Mouse (Mus musculus) testis, adult 2 months (tissue): ENCODE results near the gene Ppp1r12c. TPM values are rescaled to one million over a fixed set of nuclear protein-coding genes. Genes with fewer than 3 reads are reported as not detected.

Experiments
- H3K27ac ChIP-seq: fragments of 200-500 bp; 2 replicates; pipeline ENCODE4 v1.5.1; 2012; ENCODE audit warnings: low read depth, low read length; ENCODE audit not compliant: control insufficient read depth, insufficient read depth
- H3K27me3 ChIP-seq: fragments of 200-500 bp; 2 replicates; pipeline ENCODE4 v1.6.1; 2012; ENCODE audit warnings: mild to moderate bottlenecking, low read length, moderate library complexity; ENCODE audit not compliant: control insufficient read depth, insufficient read depth
- H3K36me3 ChIP-seq: fragments of 200-500 bp; 2 replicates; pipeline ENCODE4 v1.6.1; 2012; ENCODE audit warnings: mild to moderate bottlenecking, low read length; ENCODE audit not compliant: control insufficient read depth, insufficient read depth
- H3K4me1 ChIP-seq: fragments of 200-500 bp; 2 replicates; pipeline ENCODE4 v1.6.1; 2012; ENCODE audit warnings: low read length; ENCODE audit not compliant: control insufficient read depth, insufficient read depth
- H3K4me3 ChIP-seq: fragments of 200-500 bp; 2 replicates; pipeline ENCODE4 v1.5.1; 2012; ENCODE audit warnings: low read depth, mild to moderate bottlenecking, low read length, moderate library complexity, mixed read lengths; ENCODE audit not compliant: control insufficient read depth
- CTCF ChIP-seq: fragments of 200-500 bp; IDR thresholded peaks from 2 replicates; pipeline ENCODE4 v1.5.1; 2012; ENCODE audit warnings: low read depth, mild to moderate bottlenecking, inconsistent platforms, low read length, moderate library complexity; ENCODE audit not compliant: control insufficient read depth, insufficient read depth, insufficient replicate concordance
- POLR2A ChIP-seq: fragments of 200-500 bp; IDR thresholded peaks from 2 replicates; pipeline ENCODE4 v1.6.1; 2012; ENCODE audit warnings: low read depth, mild to moderate bottlenecking, inconsistent platforms, low read length, moderate library complexity; ENCODE audit not compliant: control insufficient read depth
- polyA plus RNA-seq: library from polyadenylated mRNA; depleted of rRNA; stranded (reverse); fragments of >200 nt; gene quantifications from 2 replicates; pipeline ENCODE4 v1.2.3, GENCODE M21; 2012; rRNA removed

Ppp1r12c gene
- polyA plus RNA-seq, result 48.5 and 51.6 TPM in 2 replicates

DNA sequence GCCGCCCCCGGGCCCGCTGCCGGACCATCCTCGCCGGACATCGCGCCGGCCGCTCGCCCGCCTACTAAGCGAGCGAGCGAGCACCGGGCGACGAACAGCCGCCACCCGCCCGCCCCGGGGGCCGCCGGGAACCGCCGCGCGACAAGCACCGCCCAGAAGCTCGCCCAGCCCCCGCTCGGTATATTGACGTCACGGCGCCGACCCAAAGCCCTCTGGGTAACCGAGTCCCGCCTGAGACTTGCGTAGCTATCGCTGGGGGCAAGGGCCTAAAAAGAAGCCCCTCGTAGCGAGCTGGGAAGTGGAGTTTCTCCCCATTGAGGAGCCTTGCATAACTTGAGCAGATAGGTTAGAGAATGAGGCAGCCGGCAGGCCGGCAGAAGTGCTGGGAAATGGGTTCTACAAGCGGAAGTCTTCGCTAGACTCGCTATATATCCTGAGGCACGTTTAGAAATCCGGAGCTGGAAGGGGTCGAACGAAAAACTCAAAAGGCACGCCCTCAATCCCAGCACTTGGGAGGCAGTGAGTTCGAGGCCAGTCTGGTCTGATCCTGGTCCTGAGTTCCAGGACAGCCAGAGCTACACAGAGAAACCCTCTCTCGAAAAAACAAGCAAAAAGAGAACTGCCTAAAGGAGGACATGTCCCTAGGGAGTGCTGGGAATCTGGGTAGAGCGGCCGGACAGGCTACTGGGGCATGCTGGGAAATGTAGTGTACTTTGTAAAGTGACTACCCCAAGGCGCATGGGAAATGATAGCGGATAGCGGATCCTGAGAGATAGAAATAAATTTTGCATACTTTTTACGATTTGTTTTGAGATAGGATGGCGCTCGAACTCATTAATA, at the start of gene Ppp1r12c:
Ppp1r12c (minus strand) TSS at position 123 of the 840 bp plus-strand sequence.
- peak within 1 kb of the TSS; percentile 95 for H3K27ac ChIP-seq
- no peaks in the 10 kb centered on the region for H3K27me3 ChIP-seq
- peak within 1 kb of the TSS; percentile 90 for H3K4me3 ChIP-seq
- peak; percentile 75 for TF ChIP-seq POLR2A
- no peak for TF ChIP-seq CTCF
- H3K36me3 ChIP-seq, result no peaks in the 10 kb centered on the region; the same call in none of the 2 replicates
- H3K4me1 ChIP-seq, result peaks cover 18% of the 10 kb centered on the region

DNA sequence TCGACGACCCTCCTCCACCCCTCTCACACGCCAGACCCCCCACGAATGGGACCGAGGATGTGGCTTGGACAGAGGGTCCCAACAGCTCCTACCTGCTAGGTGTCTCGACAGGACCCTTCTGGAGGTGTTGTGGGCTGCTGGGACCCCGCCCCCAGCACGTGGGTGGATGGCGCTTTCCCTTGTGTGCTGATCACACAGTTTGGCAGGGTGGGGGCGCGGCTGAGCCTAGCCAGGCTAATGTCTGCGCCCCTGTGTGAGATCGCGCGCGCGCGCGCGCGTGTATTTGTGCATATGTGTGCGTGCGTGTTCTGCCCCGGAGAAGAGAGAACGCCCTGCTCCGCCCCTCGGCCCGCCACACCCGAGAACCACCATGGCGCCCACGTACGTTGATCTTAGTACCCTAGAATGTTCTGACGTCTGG, 45.8 kb upstream of the Ppp1r12c start, which contains the start of gene Syt5:
Syt5 (minus strand) TSS at position 321 of the 421 bp plus-strand sequence.
- TF ChIP-seq CTCF (no peak), POLR2A (no peak)
- H3K36me3 ChIP-seq, result no peaks in the 10 kb centered on the region
- no peak within 1 kb of the TSS for H3K27ac ChIP-seq
- no peaks in the 10 kb centered on the region for H3K27me3 ChIP-seq
- H3K4me3 ChIP-seq, result peak within 1 kb of the TSS; percentile 32
- peaks cover 25% of the 10 kb centered on the region for H3K4me1 ChIP-seq

DNA sequence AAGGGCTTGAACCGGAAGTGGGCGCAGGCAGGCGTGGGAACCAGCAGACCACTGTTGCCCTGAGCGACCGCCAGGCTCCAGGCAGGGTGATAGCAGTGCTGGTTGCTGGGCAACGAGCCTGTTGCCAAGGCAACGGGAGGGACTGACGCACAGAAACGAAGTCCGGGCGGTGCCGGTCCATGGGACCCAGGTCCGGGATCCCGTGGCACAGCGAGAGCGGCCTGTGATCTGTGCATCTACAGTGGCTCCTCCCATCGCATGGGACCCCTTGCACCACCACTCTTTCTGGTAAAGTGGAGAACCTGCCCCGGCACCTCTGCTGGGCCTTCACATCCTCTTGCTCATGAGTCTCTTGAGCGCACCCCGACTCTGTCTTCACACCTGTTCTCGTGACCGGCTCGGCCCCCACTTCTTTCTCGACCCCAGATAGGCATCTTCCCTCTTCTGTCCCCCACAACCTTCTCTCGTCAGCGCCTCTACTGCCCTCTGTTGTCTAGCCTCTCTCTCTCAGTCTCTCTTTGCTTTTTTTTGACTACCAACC, 45.2 kb upstream of the Ppp1r12c start:
- Histone ChIP-seq H3K4me1 (peaks cover 31% of the 10 kb centered on the region), H3K27me3 (no peaks in the 10 kb centered on the region), H3K4me3 (peak overlapping the region; percentile 32), H3K27ac (no peak overlapping the region), H3K36me3 (no peaks in the 10 kb centered on the region)
- TF ChIP-seq CTCF (no peak), POLR2A (no peak)

DNA sequence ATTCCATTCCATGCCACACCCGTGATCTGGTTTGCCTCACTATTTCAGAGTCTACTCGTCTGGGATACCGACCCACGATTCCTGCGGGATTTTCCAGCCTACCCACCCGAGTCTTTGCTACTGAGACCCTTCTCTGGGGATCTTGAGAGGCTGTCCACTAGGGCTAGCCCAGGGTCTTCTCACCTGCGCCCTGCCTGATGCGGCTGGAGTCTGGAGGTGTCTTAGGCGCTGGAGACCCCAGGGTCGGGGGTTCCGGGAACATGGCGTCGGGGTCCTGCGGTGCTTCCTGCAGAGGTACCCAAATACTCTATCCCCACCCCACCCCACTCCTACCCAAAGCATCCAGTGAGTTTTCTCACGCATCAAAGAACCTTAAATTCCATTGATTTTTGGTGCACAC, 44.6 kb upstream of the Ppp1r12c start:
- H3K4me1 ChIP-seq, result peaks cover 33% of the 10 kb centered on the region
- H3K36me3 ChIP-seq, result no peaks in the 10 kb centered on the region
- no peaks in the 10 kb centered on the region for H3K27me3 ChIP-seq
- H3K27ac ChIP-seq, result no peak overlapping the region
- TF ChIP-seq POLR2A (no peak), CTCF (no peak)
- peak overlapping the region; percentile 32 for H3K4me3 ChIP-seq

DNA sequence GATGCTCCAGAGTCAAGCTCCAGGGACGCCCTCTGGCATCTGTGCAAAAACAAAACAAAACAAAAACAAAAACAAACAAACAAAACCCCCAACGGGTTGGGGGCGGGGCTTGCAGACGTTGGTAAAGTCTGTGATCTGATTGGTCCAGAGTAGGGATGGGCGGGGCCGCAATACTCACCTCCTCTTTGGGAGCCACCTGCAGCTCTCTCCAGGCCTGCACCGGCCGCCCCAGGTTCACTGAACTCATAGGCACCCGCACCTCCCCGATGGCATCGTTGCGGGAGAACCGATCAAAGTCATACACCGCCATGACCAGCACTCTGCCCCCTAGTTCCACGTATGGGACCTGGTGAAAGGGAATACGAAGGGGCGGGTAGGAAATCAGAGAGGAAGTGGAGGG, 40.5 kb upstream of the Ppp1r12c start:
- Histone ChIP-seq H3K36me3 (no peaks in the 10 kb centered on the region), H3K4me1 (peaks cover 36% of the 10 kb centered on the region), H3K27me3 (no peaks in the 10 kb centered on the region), H3K27ac (0 out of 2 replicates have a peak overlapping the region, but pooled peaks have one; percentile 10), H3K4me3 (peak overlapping the region; percentile 71)
- TF ChIP-seq POLR2A (no peak), CTCF (no peak)

DNA sequence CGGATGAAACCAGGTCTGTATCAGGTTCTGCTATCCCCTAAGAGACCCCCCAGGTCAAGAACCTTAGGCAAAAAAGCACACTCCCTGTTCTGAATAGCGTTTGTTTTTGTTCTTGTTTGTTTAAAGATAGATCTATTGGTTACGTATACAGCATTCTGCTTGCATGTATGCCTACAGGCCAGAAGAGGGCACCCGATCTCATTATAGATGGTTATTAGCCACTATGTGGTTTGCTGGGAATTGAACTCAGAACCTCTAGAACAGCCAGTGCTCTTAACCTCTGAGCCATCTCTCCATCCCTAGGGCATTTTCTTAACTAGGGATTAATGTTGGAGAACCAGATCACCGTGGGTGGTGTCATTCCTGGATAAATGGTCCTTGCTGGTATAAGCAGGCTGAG, 39.9 kb upstream of the Ppp1r12c start:
- H3K36me3 ChIP-seq, result no peaks in the 10 kb centered on the region
- H3K4me3 ChIP-seq, result no peak overlapping the region
- H3K27me3 ChIP-seq, result no peaks in the 10 kb centered on the region
- TF ChIP-seq POLR2A (no peak), CTCF (no peak)
- H3K4me1 ChIP-seq, result peaks cover 29% of the 10 kb centered on the region
- no peak overlapping the region for H3K27ac ChIP-seq

DNA sequence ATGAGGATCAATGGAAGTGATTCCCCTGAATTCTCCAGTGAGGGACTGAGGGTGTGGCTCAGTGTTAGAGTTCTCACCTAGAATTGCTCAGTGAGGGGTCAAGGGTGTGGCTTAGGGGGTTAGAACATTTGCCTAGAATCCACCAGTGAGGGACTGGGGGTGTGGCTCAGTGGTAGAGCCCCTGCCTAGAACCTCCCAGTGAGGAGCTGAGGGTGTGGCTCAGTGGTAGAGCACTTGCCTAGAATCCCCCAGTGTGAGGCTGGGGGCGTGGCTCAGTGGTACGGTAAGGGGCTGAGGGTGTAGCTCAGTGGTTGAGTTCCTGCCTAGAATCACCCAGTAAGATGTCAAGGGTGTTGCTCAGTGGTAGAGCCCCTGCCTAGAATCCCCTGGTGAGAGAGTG, 37.5 kb upstream of the Ppp1r12c start:
- no peaks in the 10 kb centered on the region for H3K36me3 ChIP-seq
- no peak overlapping the region for H3K4me3 ChIP-seq
- no peak overlapping the region for H3K27ac ChIP-seq
- H3K27me3 ChIP-seq, result no peaks in the 10 kb centered on the region
- peaks cover 21% of the 10 kb centered on the region for H3K4me1 ChIP-seq
- TF ChIP-seq CTCF (no peak), POLR2A (no peak)

DNA sequence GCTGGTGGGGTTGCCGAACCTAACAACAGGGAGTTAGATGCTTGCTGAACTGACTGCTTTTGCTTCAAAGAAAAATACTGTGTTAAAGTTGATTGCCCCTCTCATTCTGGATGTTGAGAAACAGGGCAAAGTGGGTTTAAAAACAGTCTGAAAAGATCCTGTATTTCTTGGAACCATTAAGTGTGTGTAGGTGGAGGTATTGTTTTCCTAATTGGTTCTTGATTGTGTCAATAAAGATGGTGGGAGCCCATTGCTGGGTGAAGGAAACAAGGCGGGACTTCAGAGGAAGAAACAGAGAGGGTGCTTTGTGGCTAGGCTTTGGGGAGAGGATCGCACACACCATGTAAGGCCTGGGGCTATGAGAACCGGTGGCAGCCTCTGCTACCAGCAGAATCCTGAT, 35.7 kb upstream of the Ppp1r12c start:
- H3K4me3 ChIP-seq, result no peak overlapping the region
- no peak overlapping the region for H3K27ac ChIP-seq
- TF ChIP-seq CTCF, result no peak
- no peak for TF ChIP-seq POLR2A

More for the DNA sequence above, 35.7 kb upstream of the Ppp1r12c start:
- peaks cover 16% of the 10 kb centered on the region for H3K4me1 ChIP-seq
- no peaks in the 10 kb centered on the region for H3K36me3 ChIP-seq
- no peaks in the 10 kb centered on the region for H3K27me3 ChIP-seq
